Mouse (Mus musculus) ES-E14 (cell line): ENCODE results near the gene Dennd5a.

Experiments used
- CHD2 ChIP-seq: IDR thresholded peaks from 2 replicates; pipeline ENCODE4 v1.6.1; 2014; ENCODE audit warnings: mild to moderate bottlenecking, low read depth, low read length, inconsistent platforms
- HCFC1 ChIP-seq: IDR thresholded peaks from 2 replicates; pipeline ENCODE4 v1.6.1; 2012; ENCODE audit warnings: low read length, inconsistent platforms, borderline replicate concordance; ENCODE audit not compliant: insufficient read depth
- MAFK ChIP-seq: IDR thresholded peaks from 2 replicates; pipeline ENCODE4 v1.6.1; 2014; ENCODE audit warnings: mild to moderate bottlenecking, low read depth, low read length, inconsistent platforms; ENCODE audit not compliant: insufficient read depth
- ZC3H11A ChIP-seq: IDR thresholded peaks from 2 replicates; pipeline ENCODE4 v1.6.1; 2012; ENCODE audit warnings: low read depth, mild to moderate bottlenecking, inconsistent platforms, low read length, borderline replicate concordance

DNA sequence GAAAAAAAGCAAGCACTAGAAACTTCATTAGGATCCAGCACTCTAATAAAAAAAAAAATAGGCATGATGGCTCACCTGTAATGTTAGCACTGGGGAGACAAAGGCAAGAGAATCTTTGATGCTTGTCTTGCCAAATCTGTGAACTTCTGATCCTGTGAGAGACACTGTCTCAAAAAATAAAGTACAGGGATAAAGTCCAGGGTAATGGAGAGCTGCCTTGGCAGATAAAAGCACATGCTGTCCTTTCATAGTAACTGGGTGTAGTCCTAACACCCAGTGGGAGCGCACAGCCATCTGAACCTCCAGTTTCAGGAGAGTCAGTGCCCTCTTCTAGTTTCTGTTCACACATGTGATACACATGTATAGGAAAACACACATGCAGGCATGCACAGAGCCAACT lies 31.0 kb upstream of the Dennd5a start:
- no peak for TF ChIP-seq MAFK
- no peak for TF ChIP-seq CHD2
- no peak for TF ChIP-seq HCFC1
- no peak for TF ChIP-seq ZC3H11A
